Mouse (Mus musculus): Measurements from ENCODE around the gene F3. TPM values are rescaled to one million over a fixed set of nuclear protein-coding genes. Genes with fewer than 3 reads are reported as not detected.

The F3 gene
- polyA plus RNA-seq, 1 experiment from 2014 or later = 5.8 TPM

GRCm38 (mm10) chr3:121713151-121713701, 10.1 kb upstream of the F3 start:
- no peaks in the 10 kb centered on the region; the same call in 1 of the 2 replicates for H3K27me3 ChIP-seq
- no peak overlapping the region for H3K4me3 ChIP-seq
- H3K36me3 ChIP-seq = no peaks in the 10 kb centered on the region
- no peak overlapping the region for H3K9ac ChIP-seq
- WGBS = 70% methylated on average over 17 of the region's 17 CpGs
- no peak for ATAC-seq (ENCODE audit: low FRiP score)
- no peak overlapping the region for H3K27ac ChIP-seq
- no peaks in the 10 kb centered on the region for H3K9me3 ChIP-seq
- H3K4me1 ChIP-seq (replicated peaks) = peaks cover 9% of the 10 kb centered on the region
- no peak overlapping the region for H3K4me2 ChIP-seq

- Histone ChIP-seq H3K27me3 (no peaks in the 10 kb centered on the region; the same call in 1 of the 2 replicates), H3K9me3 (no peaks in the 10 kb centered on the region), H3K27ac (no peak overlapping the region), H3K4me2 (no peak overlapping the region), H3K36me3 (no peaks in the 10 kb centered on the region), H3K4me1 (replicated peaks) (peaks cover 9% of the 10 kb centered on the region), H3K4me3 (no peak overlapping the region), H3K9ac (no peak overlapping the region)
- 76% methylated on average over 8 of the region's 8 CpGs for WGBS
- ATAC-seq (ENCODE audit: low FRiP score) = no peak
Measured at GRCm38 (mm10) chr3:121713816-121714215, 9.5 kb upstream of the F3 start.

GRCm38 (mm10) chr3:121714461-121714860, 8.9 kb upstream of the F3 start:
- 90% methylated on average over 2 of the region's 2 CpGs for WGBS
- ATAC-seq (ENCODE audit: low FRiP score) = no peak

GRCm38 (mm10) chr3:121715336-121715735, 8.0 kb upstream of the F3 start:
- Histone ChIP-seq H3K4me3 (no peak overlapping the region), H3K9me3 (no peaks in the 10 kb centered on the region), H3K4me1 (replicated peaks) (peaks cover 9% of the 10 kb centered on the region), H3K36me3 (no peaks in the 10 kb centered on the region), H3K4me2 (no peak overlapping the region), H3K27ac (no peak overlapping the region), H3K27me3 (no peaks in the 10 kb centered on the region; the same call in 1 of the 2 replicates), H3K9ac (no peak overlapping the region)
- no peak for ATAC-seq (ENCODE audit: low FRiP score)

More at GRCm38 (mm10) chr3:121714461-121714860, 8.9 kb upstream of the F3 start:
- Histone ChIP-seq H3K4me3 (no peak overlapping the region), H3K27ac (no peak overlapping the region), H3K4me2 (no peak overlapping the region), H3K9me3 (no peaks in the 10 kb centered on the region), H3K36me3 (no peaks in the 10 kb centered on the region), H3K9ac (no peak overlapping the region), H3K4me1 (replicated peaks) (peaks cover 9% of the 10 kb centered on the region), H3K27me3 (no peaks in the 10 kb centered on the region; the same call in 1 of the 2 replicates)

GRCm38 (mm10) chr3:121715741-121716459, 7.4 kb upstream of the F3 start:
- no peaks in the 10 kb centered on the region for H3K9me3 ChIP-seq
- no peak overlapping the region for H3K4me2 ChIP-seq
- H3K9ac ChIP-seq = no peak overlapping the region
- peaks cover 9% of the 10 kb centered on the region for H3K4me1 ChIP-seq (replicated peaks)
- H3K27me3 ChIP-seq = no peaks in the 10 kb centered on the region; the same call in 1 of the 2 replicates
- H3K4me3 ChIP-seq = no peak overlapping the region
- WGBS = 86% methylated on average over 6 of the region's 6 CpGs
- H3K36me3 ChIP-seq = no peaks in the 10 kb centered on the region
- H3K27ac ChIP-seq = no peak overlapping the region; the same call in 1 of the 2 replicates
- ATAC-seq (ENCODE audit: low FRiP score) = no peak

- Histone ChIP-seq H3K9ac (no peak overlapping the region), H3K9me3 (no peaks in the 10 kb centered on the region), H3K27me3 (peaks cover under 1% of the 10 kb centered on the region; the same call in 1 of the 2 replicates), H3K36me3 (no peaks in the 10 kb centered on the region), H3K4me2 (no peak overlapping the region), H3K4me1 (replicated peaks) (peaks cover 13% of the 10 kb centered on the region), H3K4me3 (no peak overlapping the region), H3K27ac (no peak overlapping the region)
- WGBS = 88% methylated on average over 5 of the region's 5 CpGs
- no peak for ATAC-seq (ENCODE audit: low FRiP score)
Measured at GRCm38 (mm10) chr3:121716480-121716879, 6.9 kb upstream of the F3 start.

GRCm38 (mm10) chr3:121718679-121719078, 4.7 kb upstream of the F3 start:
- Histone ChIP-seq H3K9me3 (no peaks in the 10 kb centered on the region), H3K27me3 (peaks cover 7% of the 10 kb centered on the region; the same call in 1 of the 2 replicates), H3K9ac (no peak overlapping the region), H3K4me2 (no peak overlapping the region), H3K4me3 (no peak overlapping the region), H3K36me3 (no peaks in the 10 kb centered on the region), H3K27ac (no peak overlapping the region), H3K4me1 (replicated peaks) (peaks cover 23% of the 10 kb centered on the region)
- ATAC-seq (ENCODE audit: low FRiP score) = no peak
- WGBS = 82% methylated on average over 8 of the region's 8 CpGs

- H3K4me2 ChIP-seq = no peak overlapping the region
- H3K4me1 ChIP-seq (replicated peaks) = peaks cover 30% of the 10 kb centered on the region
- H3K36me3 ChIP-seq = no peaks in the 10 kb centered on the region
- no peak overlapping the region for H3K9ac ChIP-seq
- ATAC-seq (ENCODE audit: low FRiP score) = no peak
- WGBS = 70% methylated on average over 3 of the region's 3 CpGs
- no peak overlapping the region for H3K4me3 ChIP-seq
- H3K27me3 ChIP-seq = peaks cover 10% of the 10 kb centered on the region
- H3K9me3 ChIP-seq = no peaks in the 10 kb centered on the region
- H3K27ac ChIP-seq = no peak overlapping the region
Measured at GRCm38 (mm10) chr3:121719701-121720100, 3.6 kb upstream of the F3 start.

- H3K9ac ChIP-seq = no peak overlapping the region
- H3K27ac ChIP-seq = no peak overlapping the region; the same call in 1 of the 2 replicates
- H3K4me3 ChIP-seq = no peak overlapping the region
- H3K4me2 ChIP-seq = 0 out of 2 replicates have a peak overlapping the region, but pooled peaks have one; percentile 8
- H3K36me3 ChIP-seq = no peaks in the 10 kb centered on the region
- peaks cover 33% of the 10 kb centered on the region for H3K4me1 ChIP-seq (replicated peaks)
- 46% methylated on average over 14 of the region's 14 CpGs for WGBS
- ATAC-seq (ENCODE audit: low FRiP score) = no peak
- no peaks in the 10 kb centered on the region for H3K9me3 ChIP-seq
- peaks cover 13% of the 10 kb centered on the region for H3K27me3 ChIP-seq
Measured at GRCm38 (mm10) chr3:121720801-121721690, 2.3 kb upstream of the F3 start.

GRCm38 (mm10) chr3:121721691-121722070, 1.7 kb upstream of the F3 start:
- no peak overlapping the region; the same call in 1 of the 2 replicates for H3K27ac ChIP-seq
- no peak overlapping the region for H3K4me3 ChIP-seq
- H3K36me3 ChIP-seq = no peaks in the 10 kb centered on the region
- no peak for ATAC-seq (ENCODE audit: low FRiP score)
- H3K9me3 ChIP-seq = no peaks in the 10 kb centered on the region
- peaks cover 33% of the 10 kb centered on the region for H3K4me1 ChIP-seq (replicated peaks)
- H3K4me2 ChIP-seq = 0 out of 2 replicates have a peak overlapping the region, but pooled peaks have one; percentile 8
- WGBS = 61% methylated on average over 7 of the region's 7 CpGs
- H3K9ac ChIP-seq = no peak overlapping the region
- H3K27me3 ChIP-seq = peaks cover 13% of the 10 kb centered on the region

- Histone ChIP-seq H3K9ac (peak overlapping the region; percentile 76), H3K4me1 (replicated peaks) (peaks cover 33% of the 10 kb centered on the region), H3K27ac (no peak overlapping the region), H3K9me3 (no peaks in the 10 kb centered on the region), H3K27me3 (peaks cover 13% of the 10 kb centered on the region), H3K4me2 (peak overlapping the region; percentile 77), H3K4me3 (peak overlapping the region; percentile 65), H3K36me3 (no peaks in the 10 kb centered on the region)
- WGBS = 6% methylated on average over 20 of the region's 20 CpGs
- ATAC-seq (ENCODE audit: low FRiP score) = no peak
Measured at GRCm38 (mm10) chr3:121723968-121724524, 709 bp downstream of the F3 start.

- Histone ChIP-seq H3K9ac (peak overlapping the region; percentile 36; the same call in 1 of the 2 replicates), H3K9me3 (no peaks in the 10 kb centered on the region), H3K4me3 (peak overlapping the region; percentile 65), H3K4me1 (replicated peaks) (peaks cover 33% of the 10 kb centered on the region), H3K27me3 (peaks cover 13% of the 10 kb centered on the region), H3K27ac (no peak overlapping the region), H3K4me2 (peak overlapping the region; percentile 77), H3K36me3 (no peaks in the 10 kb centered on the region)
- no peak for ATAC-seq (ENCODE audit: low FRiP score)
- 39% methylated on average over 12 of the region's 12 CpGs for WGBS
Measured at GRCm38 (mm10) chr3:121724553-121724952, 1.2 kb downstream of the F3 start.

Measured in hindbrain, embryonic 13.5 days (tissue).